Mouse (Mus musculus): ENCODE data around the gene Dhcr24.
A peak's percentile ranks its signal among the peaks of the same experiment; 100 is the strongest.

Gene Dhcr24

GRCm38 (mm10) chr4:106560846-106561781, at the start of gene Dhcr24:
TSS of gene Dhcr24 (plus strand) at chr4:106561038.
- peak; percentile 86 for DNase-seq (ENCODE audit: low spot score)

- no peak for DNase-seq (ENCODE audit: low spot score)
These were observed 46.2 kb upstream of the Dhcr24 start for GRCm38 (mm10) chr4:106514606-106515005.

GRCm38 (mm10) chr4:106522547-106522946, 38.3 kb upstream of the Dhcr24 start:
- DNase-seq (ENCODE audit: low spot score) = no peak

GRCm38 (mm10) chr4:106524131-106524530, 36.7 kb upstream of the Dhcr24 start:
- no peak for DNase-seq (ENCODE audit: low spot score)

GRCm38 (mm10) chr4:106525001-106525400, 35.8 kb upstream of the Dhcr24 start:
- DNase-seq (ENCODE audit: low spot score) = no peak

- DNase-seq (ENCODE audit: low spot score) = no peak
These were observed 32.8 kb upstream of the Dhcr24 start for GRCm38 (mm10) chr4:106527856-106528547.

GRCm38 (mm10) chr4:106529375-106530112, 31.3 kb upstream of the Dhcr24 start:
- peak; percentile 92 for DNase-seq (ENCODE audit: low spot score)

- no peak for DNase-seq (ENCODE audit: low spot score)
These were observed 30.7 kb upstream of the Dhcr24 start for GRCm38 (mm10) chr4:106530113-106530482.

- DNase-seq (ENCODE audit: low spot score) = no peak
These were observed 27.3 kb upstream of the Dhcr24 start for GRCm38 (mm10) chr4:106533421-106534080.

GRCm38 (mm10) chr4:106534256-106534655, 26.6 kb upstream of the Dhcr24 start:
- DNase-seq (ENCODE audit: low spot score) = no peak

- DNase-seq (ENCODE audit: low spot score) = no peak
These were observed 21.1 kb upstream of the Dhcr24 start for GRCm38 (mm10) chr4:106539756-106540155.

GRCm38 (mm10) chr4:106541491-106541890, 19.3 kb upstream of the Dhcr24 start:
- no peak for DNase-seq (ENCODE audit: low spot score)

- no peak for DNase-seq (ENCODE audit: low spot score)
These were observed 18.6 kb upstream of the Dhcr24 start for GRCm38 (mm10) chr4:106542211-106542610.

GRCm38 (mm10) chr4:106545817-106546373, 14.9 kb upstream of the Dhcr24 start:
- DNase-seq (ENCODE audit: low spot score) = no peak

GRCm38 (mm10) chr4:106546896-106547295, 13.9 kb upstream of the Dhcr24 start:
- no peak for DNase-seq (ENCODE audit: low spot score)

GRCm38 (mm10) chr4:106548113-106548512, 12.7 kb upstream of the Dhcr24 start:
- DNase-seq (ENCODE audit: low spot score) = no peak

- DNase-seq (ENCODE audit: low spot score) = peak; percentile 34
These were observed 10.2 kb upstream of the Dhcr24 start for GRCm38 (mm10) chr4:106550516-106551166.

GRCm38 (mm10) chr4:106557262-106557661, 3.6 kb upstream of the Dhcr24 start:
- no peak for DNase-seq (ENCODE audit: low spot score)

- DNase-seq (ENCODE audit: low spot score) = no peak
These were observed 2.9 kb upstream of the Dhcr24 start for GRCm38 (mm10) chr4:106557978-106558377.

- no peak for DNase-seq (ENCODE audit: low spot score)
These were observed 1.3 kb upstream of the Dhcr24 start for GRCm38 (mm10) chr4:106559343-106560212.
